Mouse (Mus musculus) CH12.LX (cell line): ENCODE data around the gene Lzts2. TPM values are rescaled to one million over a fixed set of nuclear protein-coding genes. Genes with fewer than 3 reads are reported as not detected.

Experiments used
- DNase-seq: peaks from one replicate; pipeline ENCODE4 v3.0.0-alpha.2; 2013; ENCODE audit errors: extremely low read depth
- H3K27ac ChIP-seq: 2 replicates; pipeline ENCODE4 v1.5.1; 2012; ENCODE audit warnings: low read depth, mild to moderate bottlenecking, control low read depth, moderate library complexity; ENCODE audit not compliant: insufficient read depth
- H3K27me3 ChIP-seq: replicated peaks from 2 replicates; pipeline ENCODE3; 2012; ENCODE audit warnings: inconsistent platforms
- H3K36me3 ChIP-seq, 2 experiments: replicated peaks in 1 of 2; 2 replicates each; pipeline versions ENCODE3 to v1.6.1; 2012; ENCODE audit warnings: inconsistent platforms in 1 of 2, low read length in 1 of 2, mild to moderate bottlenecking in 1 of 2, mixed read lengths in 1 of 2, moderate library complexity in 1 of 2; ENCODE audit not compliant: control insufficient read depth in 1 of 2, insufficient read depth in 1 of 2
- H3K4me1 ChIP-seq, 2 experiments: 2 replicates each; pipeline ENCODE4 v1.6.1; 2012; ENCODE audit warnings: inconsistent platforms in 1 of 2, moderate library complexity in 1 of 2; ENCODE audit not compliant: insufficient read depth in 2 of 2, control insufficient read depth in 1 of 2
- H3K4me2 ChIP-seq: 2 replicates; pipeline ENCODE4 v1.6.1; 2012; ENCODE audit warnings: low read depth, mild to moderate bottlenecking, control low read depth; ENCODE audit not compliant: poor library complexity, insufficient read depth, severe bottlenecking
- H3K4me3 ChIP-seq, 3 experiments: fragments of 150-350 bp in 1 of 3; sonication (generic) in 1 of 3; replicated peaks in 1 of 3; 2 replicates each; pipeline versions ENCODE3 to v1.5.1; 2011 to 2012; ENCODE audit warnings: low read depth in 2 of 3, low read length in 2 of 3, mild to moderate bottlenecking in 2 of 3, moderate library complexity in 2 of 3, control low read depth in 1 of 3, improper control_type of control experiment in 1 of 3, inconsistent platforms in 1 of 3, mixed read lengths in 1 of 3; ENCODE audit not compliant: poor library complexity in 1 of 3
- H3K79me2 ChIP-seq: replicated peaks from 2 replicates; pipeline ENCODE4 v1.6.1; 2012; ENCODE audit warnings: mild to moderate bottlenecking, moderate library complexity; ENCODE audit not compliant: control insufficient read depth, poor library complexity, insufficient read depth, severe bottlenecking; ENCODE audit errors: extremely low read depth
- H3K9ac ChIP-seq: 2 replicates; pipeline ENCODE4 v1.6.1; 2012; ENCODE audit warnings: low read depth, mild to moderate bottlenecking, control low read depth, moderate library complexity; ENCODE audit not compliant: insufficient read depth
- H3K9me3 ChIP-seq: replicated peaks from 2 replicates; pipeline ENCODE3; 2012; ENCODE audit warnings: low read length, inconsistent platforms, mixed read lengths
- BHLHE40 ChIP-seq: IDR thresholded peaks from 2 replicates; pipeline ENCODE4 v1.6.1; 2011; ENCODE audit warnings: mild to moderate bottlenecking, low read depth, low read length, improper control_type of control experiment
- CHD1 ChIP-seq: IDR thresholded peaks from 2 replicates; pipeline ENCODE4 v1.6.1; 2012; ENCODE audit warnings: low read depth, low read length, improper control_type of control experiment, inconsistent platforms
- CHD2 ChIP-seq: IDR thresholded peaks from 2 replicates; pipeline ENCODE4 v1.6.1; 2011; ENCODE audit warnings: low read length, improper control_type of control experiment
- CTCF ChIP-seq, 2 experiments: IDR thresholded peaks in 1 of 2; conservative IDR thresholded peaks in 1 of 2; 2 replicates each; pipeline ENCODE4 v1.5.1; 2011 to 2012; ENCODE audit warnings: low read depth in 2 of 2, low read length in 2 of 2, improper control_type of control experiment in 1 of 2, inconsistent platforms in 1 of 2, mild to moderate bottlenecking in 1 of 2, moderate library complexity in 1 of 2
- E2F4 ChIP-seq: IDR thresholded peaks from 2 replicates; pipeline ENCODE4 v1.6.1; 2011; ENCODE audit warnings: low read depth, low read length, improper control_type of control experiment; ENCODE audit not compliant: insufficient replicate concordance
- ELF1 ChIP-seq: IDR thresholded peaks from 2 replicates; pipeline ENCODE4 v1.6.1; 2014; ENCODE audit warnings: low read depth, mild to moderate bottlenecking, inconsistent platforms, low read length, improper control_type of control experiment
- EP300 ChIP-seq: IDR thresholded peaks from 2 replicates; pipeline ENCODE4 v1.6.1; 2011; ENCODE audit warnings: low read length, improper control_type of control experiment
- ETS1 ChIP-seq: conservative IDR thresholded peaks from 2 replicates; pipeline ENCODE4 v1.6.1; 2012; ENCODE audit warnings: low read depth, mild to moderate bottlenecking, inconsistent platforms, low read length, improper control_type of control experiment, moderate library complexity
- GABPA ChIP-seq: IDR thresholded peaks from 2 replicates; pipeline ENCODE4 v1.6.1; 2012; ENCODE audit warnings: low read depth, low read length, improper control_type of control experiment, inconsistent platforms; ENCODE audit not compliant: insufficient replicate concordance
- HCFC1 ChIP-seq: IDR thresholded peaks from 2 replicates; pipeline ENCODE4 v1.6.1; 2012; ENCODE audit warnings: low read depth, mild to moderate bottlenecking, inconsistent platforms, low read length, improper control_type of control experiment
- IRF4 ChIP-seq: IDR thresholded peaks from 2 replicates; pipeline ENCODE4 v1.6.1; 2014; ENCODE audit warnings: low read depth, mild to moderate bottlenecking, inconsistent platforms, low read length, improper control_type of control experiment
- JUN ChIP-seq: IDR thresholded peaks from 2 replicates; pipeline ENCODE4 v1.6.1; 2011; ENCODE audit warnings: low read depth, mild to moderate bottlenecking, low read length, improper control_type of control experiment, moderate library complexity; ENCODE audit not compliant: insufficient read depth
- JUND ChIP-seq: conservative IDR thresholded peaks from 2 replicates; pipeline ENCODE4 v1.6.1; 2011; ENCODE audit warnings: low read depth, low read length, improper control_type of control experiment
- KAT2A ChIP-seq: IDR thresholded peaks from 2 replicates; pipeline ENCODE4 v1.6.1; 2012; ENCODE audit warnings: low read length, improper control_type of control experiment, inconsistent platforms; ENCODE audit not compliant: insufficient replicate concordance
- MAFK ChIP-seq: IDR thresholded peaks from 2 replicates; pipeline ENCODE4 v1.6.1; 2011; ENCODE audit warnings: low read length, improper control_type of control experiment; ENCODE audit not compliant: insufficient replicate concordance
- MAX ChIP-seq: IDR thresholded peaks from 2 replicates; pipeline ENCODE4 v1.6.1; 2011; ENCODE audit warnings: low read length, improper control_type of control experiment
- MAZ ChIP-seq: IDR thresholded peaks from 2 replicates; pipeline ENCODE4 v1.6.1; 2012; ENCODE audit warnings: low read depth, mild to moderate bottlenecking, inconsistent platforms, low read length, improper control_type of control experiment, moderate library complexity
- MEF2A ChIP-seq: IDR thresholded peaks from 2 replicates; pipeline ENCODE4 v1.6.1; 2014; ENCODE audit warnings: low read depth, mild to moderate bottlenecking, inconsistent platforms, low read length, improper control_type of control experiment, borderline replicate concordance
- MXI1 ChIP-seq: IDR thresholded peaks from 2 replicates; pipeline ENCODE4 v1.6.1; 2011; ENCODE audit warnings: mild to moderate bottlenecking, low read depth, low read length, improper control_type of control experiment
- MYC ChIP-seq: IDR thresholded peaks from 2 replicates; pipeline ENCODE4 v1.6.1; 2011; ENCODE audit warnings: low read depth, mild to moderate bottlenecking, improper control_type of control experiment, low read length
- NELFE ChIP-seq: IDR thresholded peaks from 2 replicates; pipeline ENCODE4 v1.6.1; 2011; ENCODE audit warnings: low read depth, low read length, improper control_type of control experiment
- NRF1 ChIP-seq: IDR thresholded peaks from 2 replicates; pipeline ENCODE4 v1.6.1; 2014; ENCODE audit warnings: low read depth, mild to moderate bottlenecking, inconsistent platforms, low read length, improper control_type of control experiment, moderate library complexity
- PAX5 ChIP-seq: IDR thresholded peaks from 2 replicates; pipeline ENCODE4 v1.6.1; 2012; ENCODE audit warnings: low read length, inconsistent platforms, mixed read lengths
- POLR2A ChIP-seq: IDR thresholded peaks from 2 replicates; pipeline ENCODE4 v1.6.1; 2011; ENCODE audit warnings: low read depth, mild to moderate bottlenecking, improper control_type of control experiment, low read length
- POLR2AphosphoS2 ChIP-seq: IDR thresholded peaks from 2 replicates; pipeline ENCODE4 v1.6.1; 2011; ENCODE audit warnings: low read depth, low read length, improper control_type of control experiment
- RAD21 ChIP-seq: IDR thresholded peaks from 2 replicates; pipeline ENCODE4 v1.6.1; 2011; ENCODE audit warnings: low read depth, mild to moderate bottlenecking, low read length, improper control_type of control experiment, moderate library complexity
- RCOR1 ChIP-seq: conservative IDR thresholded peaks from 2 replicates; pipeline ENCODE4 v1.6.1; 2012; ENCODE audit warnings: low read depth, mild to moderate bottlenecking, inconsistent platforms, low read length, improper control_type of control experiment
- SIN3A ChIP-seq: IDR thresholded peaks from 2 replicates; pipeline ENCODE4 v1.6.1; 2012; ENCODE audit warnings: low read length, improper control_type of control experiment, inconsistent platforms
- SMC3 ChIP-seq: IDR thresholded peaks from 2 replicates; pipeline ENCODE4 v1.6.1; 2011; ENCODE audit warnings: low read depth, low read length, improper control_type of control experiment
- TBP ChIP-seq: conservative IDR thresholded peaks from 2 replicates; pipeline ENCODE4 v1.6.1; 2011; ENCODE audit warnings: low read depth, low read length, improper control_type of control experiment
- TCF12 ChIP-seq: IDR thresholded peaks from 2 replicates; pipeline ENCODE4 v1.6.1; 2014; ENCODE audit warnings: low read depth, mild to moderate bottlenecking, inconsistent platforms, low read length, improper control_type of control experiment
- UBTF ChIP-seq: IDR thresholded peaks from 2 replicates; pipeline ENCODE4 v1.6.1; 2012; ENCODE audit warnings: low read depth, mild to moderate bottlenecking, inconsistent platforms, low read length, improper control_type of control experiment, moderate library complexity
- USF1 ChIP-seq: IDR thresholded peaks from 2 replicates; pipeline ENCODE4 v1.6.1; 2014; ENCODE audit warnings: low read depth, mild to moderate bottlenecking, inconsistent platforms, low read length, improper control_type of control experiment
- USF2 ChIP-seq: conservative IDR thresholded peaks from 2 replicates; pipeline ENCODE4 v1.6.1; 2011; ENCODE audit warnings: low read depth, low read length, improper control_type of control experiment
- ZC3H11A ChIP-seq: IDR thresholded peaks from 2 replicates; pipeline ENCODE4 v1.6.1; 2012; ENCODE audit warnings: low read depth, mild to moderate bottlenecking, inconsistent platforms, low read length, improper control_type of control experiment
- ZKSCAN1 ChIP-seq: IDR thresholded peaks from 2 replicates; pipeline ENCODE4 v1.6.1; 2012; ENCODE audit warnings: low read depth, inconsistent platforms, low read length, improper control_type of control experiment, borderline replicate concordance
- ZMIZ1 ChIP-seq: IDR thresholded peaks from 2 replicates; pipeline ENCODE4 v1.6.1; 2012; ENCODE audit warnings: low read depth, mild to moderate bottlenecking, inconsistent platforms, low read length, improper control_type of control experiment
- ZNF384 ChIP-seq: IDR thresholded peaks from 2 replicates; pipeline ENCODE4 v1.6.1; 2012; ENCODE audit warnings: low read depth, low read length, improper control_type of control experiment, inconsistent platforms
- dilution Hi-C: fragments of 300-500 bp; cut with MboI; formaldehyde crosslinking; loops from 2 replicates; pipeline ENCODE4 v1.14.3; 2020; ENCODE audit warnings: low sequenced_read_pairs; ENCODE audit not compliant: extremely low pct_unique_long_range_greater_than_20kb, extremely low pct_ligation_motif_present
- in situ Hi-C: fragments of 300-500 bp; cut with MboI; formaldehyde crosslinking; loops from 3 replicates; pipeline ENCODE4 v1.14.3; 2019; ENCODE audit warnings: low sequenced_read_pairs, low pct_ligation_motif_present, low pct_unique_long_range_greater_than_20kb, mixed read lengths
- polyA plus RNA-seq: library from polyadenylated mRNA; unstranded; fragments of >175 nt; gene quantifications from 2 replicates; pipeline ENCODE4 v1.2.1, GENCODE M21; 2012; ENCODE audit warnings: low read depth; ENCODE audit not compliant: insufficient read length
- total RNA-seq, 2 experiments: library from RNA; depleted of rRNA; stranded (reverse); fragments of 300-350 nt in 1 of 2; fragments of >200 nt in 1 of 2; gene quantifications; 2 replicates each; pipeline ENCODE4 v1.2.3; 2012 to 2014

Lzts2 gene
- total and polyA plus RNA-seq, 3 experiments, result 0.68 to 22.1 (median 2.2) TPM

GRCm38 (mm10) chr19:45016341-45017215, 2.4 kb downstream of the Lzts2 start:
- no peaks in the 10 kb centered on the region for H3K9me3 ChIP-seq
- peak overlapping the region; percentile 87 for H3K9ac ChIP-seq
- in situ Hi-C loops, result no loop called here
- peaks cover 37% of the 10 kb centered on the region for H3K27me3 ChIP-seq
- H3K4me1 ChIP-seq, result peaks cover 23 to 43% of the 10 kb centered on the region in 2 experiments
- dilution Hi-C loops, result no loop called here
- H3K4me3 ChIP-seq, result peak overlapping the region in 2 of 3 experiments; percentile 32 to 45
- peak overlapping the region; percentile 77 for H3K4me2 ChIP-seq
- peaks cover 5 to 17% of the 10 kb centered on the region in 2 experiments for H3K36me3 ChIP-seq
- no peak for DNase-seq
- H3K79me2 ChIP-seq, result peaks cover 5% of the 10 kb centered on the region; the same call in 1 of the 2 replicates
- H3K27ac ChIP-seq, result peak overlapping the region; percentile 73
- TF ChIP-seq TBP (no peak), POLR2AphosphoS2 (no peak), RAD21 (no peak), KAT2A (no peak), GABPA (no peak), CTCF (conservative IDR thresholded peaks at IDR 0.05 in 1 of 2, IDR thresholded peaks at IDR 0.05 in 1 of 2; ENCODE audit: low read depth in 2 of 2, low read length in 2 of 2) (no peak), ZMIZ1 (no peak), POLR2A (peak; percentile 13), JUND (no peak), TCF12 (no peak), USF2 (no peak; the same call in 1 of the 2 replicates), HCFC1 (no peak), MEF2A (peak; percentile 60; the same call in 1 of the 2 replicates), MAZ (peak; percentile 72), MYC (peak; percentile 2; the same call in 1 of the 2 replicates), CHD2 (no peak), ETS1 (no peak; the same call in 1 of the 2 replicates), PAX5 (no peak), MXI1 (peak; percentile 58; the same call in 1 of the 2 replicates), ELF1 (no peak), USF1 (peak; percentile 46; the same call in 1 of the 2 replicates), SIN3A (no peak; the same call in none of the 2 replicates), JUN (no peak), SMC3 (no peak), MAFK (no peak), UBTF (no peak), RCOR1 (no peak), IRF4 (peak; percentile 28; the same call in 1 of the 2 replicates), CHD1 (no peak), BHLHE40 (peak; percentile 50; the same call in 1 of the 2 replicates), NRF1 (no peak), E2F4 (no peak), EP300 (no peak), ZKSCAN1 (no peak), ZC3H11A (no peak), ZNF384 (no peak), MAX (peak; percentile 57; the same call in 1 of the 2 replicates), NELFE (no peak)
